ENCODE assay signal across 9 mouse cellular contexts in the genomic region with DNA sequence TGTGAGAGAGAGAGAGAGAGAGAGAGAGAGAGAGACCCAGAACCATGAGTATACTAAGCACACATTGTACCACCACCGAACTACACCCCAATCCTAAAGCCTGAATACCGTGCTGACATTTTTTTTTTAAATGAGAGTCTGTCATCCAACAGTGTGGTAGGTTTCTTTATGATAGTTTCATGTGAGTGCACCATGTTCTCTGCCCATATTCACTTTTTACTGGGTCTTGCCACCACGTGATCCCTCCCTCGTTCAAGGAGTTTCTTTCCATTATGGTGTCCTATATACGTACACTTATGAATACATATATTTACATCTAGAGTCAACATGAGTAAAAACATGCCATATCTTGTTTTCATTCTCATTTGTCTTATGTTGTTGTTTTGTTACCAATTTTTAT. TPM values are rescaled to one million over a fixed set of nuclear protein-coding genes. Genes with fewer than 3 reads are reported as not detected.
DNase-seq lines count a peak whose midpoint lies in the region; ATAC-seq and TF ChIP-seq lines count a peak whose summit lies in the region.
"Had no signal": no experiment of that assay in that cellular context is flagged by ENCODE, and none has a peak within 500 bp of the region (broad histone marks: within the 10 kb centered on the region; RNA-seq: fewer than 3 reads in every experiment).

No protein-coding gene starts in this region.

- peak overlapping the region; percentile 70; the same call in 1 of the 2 replicates for H3K9ac ChIP-seq in liver, adult 2 months (ENCODE audit: low read depth, low read length)
- no peak overlapping the region; the same call in 1 of the 2 replicates for H3K9ac ChIP-seq in intestine, embryonic 15.5 days
- no peak overlapping the region for H3K9ac ChIP-seq in midbrain, postnatal 0 days (replicated peaks; ENCODE audit: low read length, poor library complexity, severe bottlenecking)

- no peaks in the 10 kb centered on the region for H3K27me3 ChIP-seq in liver, adult 2 months (ENCODE audit: control insufficient read depth, insufficient read depth, low read length)
- no peaks in the 10 kb centered on the region for H3K27me3 ChIP-seq in intestine, embryonic 15.5 days (replicated peaks)
- no peaks in the 10 kb centered on the region for H3K27me3 ChIP-seq in midbrain, postnatal 0 days (ENCODE audit: insufficient read depth, low read length)

- H3K79me2 ChIP-seq in liver, adult 2 months (ENCODE audit: control insufficient read depth, insufficient read depth, low read length): peaks cover 13% of the 10 kb centered on the region; the same call in 1 of the 2 replicates

- peak overlapping the region; percentile 90 for H3K4me2 ChIP-seq in intestine, embryonic 15.5 days (replicated peaks)
- peak overlapping the region; percentile 93 for H3K4me2 ChIP-seq in midbrain, postnatal 0 days (ENCODE audit: low read depth, low read length, poor library complexity, severe bottlenecking)

- H3K9me3 ChIP-seq in intestine, embryonic 15.5 days: no peaks in the 10 kb centered on the region
- no peaks in the 10 kb centered on the region for H3K9me3 ChIP-seq in midbrain, postnatal 0 days (ENCODE audit: low read length)

- intact Hi-C loops in left cerebral cortex, postnatal 10 days (cut with DNase I): no loop called here

- no peaks in the 10 kb centered on the region; the same call in 1 of the 2 replicates for H3K36me3 ChIP-seq in liver, adult 2 months (ENCODE audit: control insufficient read depth, insufficient read depth, low read length)
- H3K36me3 ChIP-seq in intestine, embryonic 15.5 days: no peaks in the 10 kb centered on the region
- H3K36me3 ChIP-seq in midbrain, postnatal 0 days (ENCODE audit: insufficient read depth, low read length): no peaks in the 10 kb centered on the region

- no peak for TF ChIP-seq POLR2A in liver, adult 2 months (IDR thresholded peaks at IDR 0.05; ENCODE audit: extremely low read depth, insufficient read depth, low read length)
- no peak for TF ChIP-seq POLR2A in cortical plate, adult 2 months (IDR thresholded peaks at IDR 0.05; ENCODE audit: extremely low read depth, insufficient read depth, low read length)

- H3K4me1 ChIP-seq in liver, adult 2 months (ENCODE audit: control insufficient read depth, insufficient read depth, low read length): peaks cover 15% of the 10 kb centered on the region
- no peaks in the 10 kb centered on the region for H3K4me1 ChIP-seq in cortical plate, adult 2 months (ENCODE audit: control insufficient read depth, insufficient read depth, low read length)
- 0 out of 2 replicates have a peak, but pooled peaks cover 3% of the 10 kb centered on the region for H3K4me1 ChIP-seq in intestine, embryonic 15.5 days (replicated peaks)
- H3K4me1 ChIP-seq in midbrain, postnatal 0 days (ENCODE audit: insufficient read depth, low read length): no peaks in the 10 kb centered on the region

- 63% methylated on average over 5 of the region's 5 CpGs for WGBS in liver, adult 2 months
- 67% methylated on average over 5 of the region's 5 CpGs for WGBS in intestine, embryonic 15.5 days
- WGBS in midbrain, postnatal 0 days: 67% methylated on average over 5 of the region's 5 CpGs

- no peak for DNase-seq in liver, adult 2 months (ENCODE audit: extremely low read depth, low read depth, low spot score)
- no peak for DNase-seq in liver
- no peak for DNase-seq in midbrain, postnatal 0 days (ENCODE audit: low spot score)
- DNase-seq in layer of hippocampus, postnatal 10 days (ENCODE audit: low spot score in 2 of 2): no peak
- DNase-seq in spleen, adult 12 weeks (ENCODE audit: low spot score): no peak
- no peak for DNase-seq in left cerebral cortex, postnatal 10 days (ENCODE audit: extremely low spot score in 1 of 2, low spot score in 2 of 2)
- DNase-seq: adrenal gland, adult 8-10 months had no signal

- peak overlapping the region; percentile 62; the same call in 1 of the 2 replicates for H3K4me3 ChIP-seq in liver, adult 2 months (ENCODE audit: insufficient read depth, low read depth, low read length)
- H3K4me3 ChIP-seq in cortical plate, adult 2 months (ENCODE audit: insufficient read depth, low read length): peak overlapping the region; percentile 91
- peak overlapping the region; percentile 64 for H3K4me3 ChIP-seq in intestine, embryonic 15.5 days (replicated peaks)
- H3K4me3 ChIP-seq in midbrain, postnatal 0 days (ENCODE audit: low read depth, low read length): peak overlapping the region; percentile 66

- no peak for ATAC-seq in intestine, embryonic 15.5 days
- ATAC-seq in midbrain, postnatal 0 days (ENCODE audit: low FRiP score): no peak

- H3K27ac ChIP-seq in liver, adult 2 months (replicated peaks; ENCODE audit: insufficient read depth, low read depth, low read length): peak overlapping the region; percentile 17; the same call in 1 of the 2 replicates
- H3K27ac ChIP-seq in cortical plate, adult 2 months (ENCODE audit: insufficient read depth, low read length): no peak overlapping the region
- no peak overlapping the region for H3K27ac ChIP-seq in intestine, embryonic 15.5 days
- H3K27ac ChIP-seq in midbrain, postnatal 0 days (ENCODE audit: low read depth, low read length): no peak overlapping the region

- TF ChIP-seq CTCF in liver, adult 2 months (IDR thresholded peaks at IDR 0.05; ENCODE audit: low read depth, low read length): no peak
- TF ChIP-seq CTCF in cortical plate, adult 2 months (IDR thresholded peaks at IDR 0.05; ENCODE audit: extremely low read depth, insufficient read depth, low read length): no peak
- no peak for TF ChIP-seq CTCF in midbrain, postnatal 0 days (IDR thresholded peaks at IDR 0.05)

RNA-seq across cellular contexts. Expression of a gene that starts 0.9 kb away (rescaled TPM):
- total RNA-seq in liver, adult 2 months (2014; rRNA removed): 14.2 and 14.7 TPM in 2 replicates
- polyA plus RNA-seq in liver, adult 2 months (2012; rRNA removed): 3.7 and 3.8 TPM in 2 replicates
- polyA plus RNA-seq in cortical plate, adult 2 months (2012; rRNA removed): 4.9 and 5.5 TPM in 2 replicates
- 17.2 and 18.0 TPM in 2 replicates for polyA plus RNA-seq in intestine, embryonic 15.5 days (2015; fragmentation: Nextera tagmentation; extraction: Ambion mirVana)
- 11.0 and 14.0 TPM in 2 replicates for total RNA-seq in midbrain, postnatal 0 days (2014; rRNA removed)
- 7.2 and 8.0 TPM in 2 replicates for polyA plus RNA-seq in midbrain, postnatal 0 days (2015; fragmentation: Nextera tagmentation; extraction: Ambion mirVana)
- 1 to 10 TPM; 6.9 to 8.0 TPM for total RNA-seq in layer of hippocampus, postnatal 10 days (2021)
- total RNA-seq in left cerebral cortex, postnatal 10 days (2021): 1 to 10 TPM; 6.8 to 7.4 TPM

RNA-seq across cellular contexts. Expression of a gene that starts 48.4 kb away (rescaled TPM):
- 230 and 243 TPM in 2 replicates for total RNA-seq in liver, adult 2 months (2014; rRNA removed)
- polyA plus RNA-seq in liver, adult 2 months (2012; rRNA removed): 210 and 283 TPM in 2 replicates
- 149 and 157 TPM in 2 replicates for polyA plus RNA-seq in cortical plate, adult 2 months (2012; rRNA removed)
- 483 and 535 TPM in 2 replicates for polyA plus RNA-seq in intestine, embryonic 15.5 days (2015; fragmentation: Nextera tagmentation; extraction: Ambion mirVana)
- total RNA-seq in midbrain, postnatal 0 days (2014; rRNA removed): 750 and 756 TPM in 2 replicates
- polyA plus RNA-seq in midbrain, postnatal 0 days (2015; fragmentation: Nextera tagmentation; extraction: Ambion mirVana): 309 and 319 TPM in 2 replicates
- total RNA-seq in layer of hippocampus, postnatal 10 days (2021): 100 to 1,000 TPM; 258 to 279 TPM
- total RNA-seq in left cerebral cortex, postnatal 10 days (2021): 100 to 1,000 TPM; 258 to 268 TPM
